Mouse (Mus musculus) ES-E14 (cell line): Measurements from ENCODE around the gene Nfkbiz.

Experiments
- CHD2 ChIP-seq: IDR thresholded peaks from 2 replicates; pipeline ENCODE4 v1.6.1; 2014; ENCODE audit warnings: mild to moderate bottlenecking, low read depth, low read length, inconsistent platforms
- HCFC1 ChIP-seq: IDR thresholded peaks from 2 replicates; pipeline ENCODE4 v1.6.1; 2012; ENCODE audit warnings: low read length, inconsistent platforms, borderline replicate concordance; ENCODE audit not compliant: insufficient read depth
- MAFK ChIP-seq: IDR thresholded peaks from 2 replicates; pipeline ENCODE4 v1.6.1; 2014; ENCODE audit warnings: mild to moderate bottlenecking, low read depth, low read length, inconsistent platforms; ENCODE audit not compliant: insufficient read depth
- ZNF384 ChIP-seq: IDR thresholded peaks from 2 replicates; pipeline ENCODE4 v1.6.1; 2012; ENCODE audit warnings: low read depth, low read length, inconsistent platforms

DNA sequence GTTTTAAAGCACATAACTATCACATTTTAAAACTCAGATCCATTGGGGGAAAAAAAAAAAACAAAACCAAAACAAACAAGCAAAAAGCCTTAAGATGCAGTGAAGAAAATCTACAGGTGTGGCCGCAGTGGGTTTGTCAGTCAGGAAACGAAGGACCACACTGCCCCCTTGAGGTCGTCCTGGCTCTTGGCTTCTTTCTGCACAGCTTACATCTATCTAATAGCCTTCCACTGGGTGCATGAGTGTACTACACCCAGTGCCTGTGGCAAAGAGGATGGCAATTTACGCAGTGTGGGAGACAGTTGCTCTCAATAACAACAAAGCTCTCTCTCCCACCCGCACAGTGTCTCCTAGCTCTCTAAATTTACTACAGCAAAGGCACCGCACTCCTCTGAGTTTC lies 19.8 kb upstream of the Nfkbiz start:
- TF ChIP-seq HCFC1, result no peak
- TF ChIP-seq ZNF384, result no peak
- TF ChIP-seq CHD2, result no peak
- TF ChIP-seq MAFK, result no peak
